Mouse (Mus musculus): ENCODE results near the gene Arhgap18.

DNA sequence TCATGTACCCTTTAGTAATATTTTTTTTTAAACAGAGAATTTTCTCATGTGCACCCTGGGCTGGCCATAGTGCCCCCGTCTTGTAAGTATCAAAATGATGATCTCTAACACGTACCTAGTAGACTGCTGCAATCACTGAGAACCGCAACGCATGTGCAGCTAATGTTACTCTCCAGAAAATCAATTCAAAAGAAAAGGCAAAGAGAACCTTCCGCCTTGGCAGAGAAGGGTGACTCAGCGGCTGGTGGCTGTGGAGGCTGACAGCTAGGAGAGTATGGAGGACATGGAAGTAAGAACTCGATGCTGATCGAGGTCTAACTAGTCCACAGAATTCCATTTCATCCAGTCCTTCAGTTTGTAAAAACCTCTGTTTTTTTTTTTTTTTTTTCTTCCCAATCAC, 131.7 kb downstream of the Arhgap18 start:
- TF ChIP-seq HCFC1 (IDR thresholded peaks at IDR 0.05; ENCODE audit: borderline replicate concordance, insufficient read depth, low read length), result no peak
- TF ChIP-seq ZNF384 (IDR thresholded peaks at IDR 0.05; ENCODE audit: low read depth, low read length), result no peak
- TF ChIP-seq MAFK (IDR thresholded peaks at IDR 0.05; ENCODE audit: insufficient read depth, low read depth, low read length), result no peak
- TF ChIP-seq CHD2 (IDR thresholded peaks at IDR 0.05; ENCODE audit: low read depth, low read length), result no peak

Data from ES-E14 (cell line).